Mouse (Mus musculus) cortical plate, adult 2 months (tissue): Measurements from ENCODE around the gene Klhl7.

Experiments used
- CTCF ChIP-seq: fragments of 200-500 bp; IDR thresholded peaks from 2 replicates; pipeline ENCODE4 v1.5.1; 2011; ENCODE audit warnings: mild to moderate bottlenecking, control low read depth, low read length; ENCODE audit not compliant: insufficient read depth; ENCODE audit errors: extremely low read depth
- POLR2A ChIP-seq: fragments of 200-500 bp; IDR thresholded peaks from 2 replicates; pipeline ENCODE4 v1.6.1; 2011; ENCODE audit warnings: mild to moderate bottlenecking, low read length, control low read depth; ENCODE audit not compliant: insufficient read depth; ENCODE audit errors: extremely low read depth

GRCm38 (mm10) chr5:24146964-24147363 is 46.6 kb downstream of the Klhl7 start:
- TF ChIP-seq POLR2A (no peak), CTCF (no peak)
